ENCODE assay signal across 9 mouse cellular contexts in the genomic region with DNA sequence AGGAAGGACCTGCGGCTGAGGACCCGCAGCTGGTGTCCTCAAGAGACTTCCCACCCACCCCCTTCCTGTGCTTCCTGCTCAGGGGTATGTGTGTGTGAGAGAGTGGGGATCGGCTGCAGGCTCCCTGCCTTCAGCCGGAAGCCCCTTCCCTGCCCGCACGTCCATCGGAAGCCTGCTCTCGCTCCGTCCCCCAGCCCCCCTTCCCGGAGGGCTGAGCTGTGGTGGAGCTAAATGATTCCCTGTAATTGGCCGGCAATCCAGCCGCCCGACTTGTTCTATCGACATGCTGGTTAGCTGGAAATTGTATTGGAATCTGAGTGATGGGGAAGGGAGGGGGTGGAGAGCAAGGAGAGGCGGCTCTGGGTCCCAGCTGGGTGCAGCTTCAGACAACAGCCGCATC. TPM values are rescaled to one million over a fixed set of nuclear protein-coding genes. Genes with fewer than 3 reads are reported as not detected.
A peak's percentile ranks its signal among the peaks of the same experiment; 100 is the strongest.
DNase-seq lines count a peak whose midpoint lies in the region; ATAC-seq and TF ChIP-seq lines count a peak whose summit lies in the region.
"Had no signal": no experiment of that assay in that cellular context is flagged by ENCODE, and none has a peak within 500 bp of the region (broad histone marks: within the 10 kb centered on the region; RNA-seq: fewer than 3 reads in every experiment).

No protein-coding gene starts in this region.

- no peak overlapping the region for H3K9ac ChIP-seq in lung, embryonic 14.5 days
- peak overlapping the region; percentile 40 for H3K9ac ChIP-seq in forebrain, embryonic 11.5 days (ENCODE audit: low read length)
- peak overlapping the region; percentile 50 for H3K9ac ChIP-seq in limb, embryonic 12.5 days (replicated peaks)

- H3K4me1 ChIP-seq in lung, embryonic 14.5 days (ENCODE audit: insufficient read depth), result peaks cover 6% of the 10 kb centered on the region
- peaks cover 21% of the 10 kb centered on the region for H3K4me1 ChIP-seq in forebrain, embryonic 11.5 days (replicated peaks; ENCODE audit: control insufficient read depth, insufficient read depth, low read length)
- peaks cover 20% of the 10 kb centered on the region for H3K4me1 ChIP-seq in limb, embryonic 12.5 days (replicated peaks)

- peaks cover 30% of the 10 kb centered on the region for H3K27me3 ChIP-seq in lung, embryonic 14.5 days (ENCODE audit: insufficient read depth, low read length)
- peaks cover 17% of the 10 kb centered on the region for H3K27me3 ChIP-seq in forebrain, embryonic 11.5 days (ENCODE audit: control insufficient read depth, insufficient read depth, low read length)
- peaks cover 52% of the 10 kb centered on the region for H3K27me3 ChIP-seq in limb, embryonic 12.5 days

- no peak for TF ChIP-seq CTCF in lung, embryonic 14.5 days (IDR thresholded peaks at IDR 0.05; ENCODE audit: low read depth)

- peak overlapping the region; percentile 57 for H3K4me2 ChIP-seq in lung, embryonic 14.5 days
- peak overlapping the region; percentile 35 for H3K4me2 ChIP-seq in forebrain, embryonic 11.5 days (ENCODE audit: low read depth, low read length, severe bottlenecking)
- peak overlapping the region; percentile 53 for H3K4me2 ChIP-seq in limb, embryonic 12.5 days

- 1% methylated on average over 16 of the region's 16 CpGs for WGBS in lung, embryonic 14.5 days
- WGBS in forebrain, embryonic 11.5 days, result under 1% methylated on average over 16 of the region's 16 CpGs
- WGBS in limb, embryonic 12.5 days, result 2% methylated on average over 16 of the region's 16 CpGs

- H3K36me3 ChIP-seq in lung, embryonic 14.5 days (ENCODE audit: insufficient read depth), result peaks cover 31% of the 10 kb centered on the region
- no peaks in the 10 kb centered on the region; the same call in 1 of the 2 replicates for H3K36me3 ChIP-seq in forebrain, embryonic 11.5 days (ENCODE audit: control insufficient read depth, insufficient read depth, low read length)
- peaks cover 33% of the 10 kb centered on the region for H3K36me3 ChIP-seq in limb, embryonic 12.5 days

- ATAC-seq in lung, embryonic 14.5 days (ENCODE audit: insufficient read depth), result peak; percentile 80
- ATAC-seq in forebrain, embryonic 11.5 days (replicated peaks; ENCODE audit: low FRiP score), result 0 out of 2 replicates have a peak, but pooled peaks have one; percentile 16
- no peak for ATAC-seq in limb, embryonic 12.5 days (ENCODE audit: insufficient number of reproducible peaks, insufficient read depth, low FRiP score, low TSS enrichment, low read depth)

- DNase-seq in lung, embryonic 14.5 days, result peak; percentile 84
- DNase-seq in lung, postnatal 36 days, result no peak
- DNase-seq in forebrain, embryonic 11.5 days (ENCODE audit: low spot score), result peak; percentile 78
- peak; percentile 66 for DNase-seq in retina, postnatal 1 day
- DNase-seq in ovary, postnatal 14 days (ENCODE audit: low spot score), result no peak
- no peak for DNase-seq in right cerebral cortex, postnatal 25 days
- no peak for DNase-seq in thymus, postnatal 25 days

- H3K27ac ChIP-seq in lung, embryonic 14.5 days (ENCODE audit: low read depth), result peak overlapping the region; percentile 65; the same call in 1 of the 2 replicates
- no peak overlapping the region for H3K27ac ChIP-seq in forebrain, embryonic 11.5 days (ENCODE audit: low read depth, low read length)
- no peak overlapping the region for H3K27ac ChIP-seq in limb, embryonic 12.5 days

- H3K9me3 ChIP-seq in lung, embryonic 14.5 days (ENCODE audit: low read depth, low read length), result no peaks in the 10 kb centered on the region
- no peaks in the 10 kb centered on the region for H3K9me3 ChIP-seq in forebrain, embryonic 11.5 days (ENCODE audit: control insufficient read depth, low read length)
- H3K9me3 ChIP-seq in limb, embryonic 12.5 days, result no peaks in the 10 kb centered on the region

- peak overlapping the region; percentile 19; the same call in 1 of the 2 replicates for H3K4me3 ChIP-seq in lung, embryonic 14.5 days (ENCODE audit: low read depth, low read length)
- peak overlapping the region; percentile 1; the same call in 1 of the 2 replicates for H3K4me3 ChIP-seq in forebrain, embryonic 11.5 days (ENCODE audit: low read depth, low read length)
- peak overlapping the region; percentile 25 for H3K4me3 ChIP-seq in limb, embryonic 12.5 days (replicated peaks)

RNA-seq across cellular contexts. Expression of gene Nmt1, which starts 36.3 kb away (rescaled TPM):
- polyA plus RNA-seq in lung, embryonic 14.5 days (2014; fragmentation: Nextera tagmentation; extraction: Ambion mirVana), result 64.4 and 72.4 TPM in 2 replicates
- 53.8 and 58.6 TPM in 2 replicates for polyA plus RNA-seq in forebrain, embryonic 11.5 days (2014; fragmentation: Nextera tagmentation; extraction: Ambion mirVana)
- polyA plus RNA-seq in limb, embryonic 12.5 days (2016; fragmentation: Nextera tagmentation; extraction: Ambion mirVana), result 53.6 and 53.7 TPM in 2 replicates

RNA-seq across cellular contexts. Expression of gene Dcakd, which starts 36.5 kb away (rescaled TPM):
- polyA plus RNA-seq in lung, embryonic 14.5 days (2014; fragmentation: Nextera tagmentation; extraction: Ambion mirVana), result 218 and 225 TPM in 2 replicates
- 276 and 295 TPM in 2 replicates for polyA plus RNA-seq in forebrain, embryonic 11.5 days (2014; fragmentation: Nextera tagmentation; extraction: Ambion mirVana)
- polyA plus RNA-seq in limb, embryonic 12.5 days (2016; fragmentation: Nextera tagmentation; extraction: Ambion mirVana), result 167 and 192 TPM in 2 replicates

RNA-seq across cellular contexts. Expression of gene C1ql1, which starts 45.2 kb away (rescaled TPM):
- polyA plus RNA-seq in lung, embryonic 14.5 days (2014; fragmentation: Nextera tagmentation; extraction: Ambion mirVana), result 2.7 and 3.1 TPM in 2 replicates
- 3.9 and 4.5 TPM in 2 replicates for polyA plus RNA-seq in forebrain, embryonic 11.5 days (2014; fragmentation: Nextera tagmentation; extraction: Ambion mirVana)
- 1.3 and 1.6 TPM in 2 replicates for polyA plus RNA-seq in limb, embryonic 12.5 days (2016; fragmentation: Nextera tagmentation; extraction: Ambion mirVana)
- polyA plus RNA-seq: spleen, adult 2 months had no signal

Comparison
In these comparisons a context has a peak if more than half of its experiments do, and no peak if none do; other contexts are left out.
1. DNase-seq: peak in lung, embryonic 14.5 days (single experiment), forebrain, embryonic 11.5 days (single experiment) and retina, postnatal 1 day (single experiment); none in lung, postnatal 36 days (single experiment), ovary, postnatal 14 days (single experiment), right cerebral cortex, postnatal 25 days (single experiment) and thymus, postnatal 25 days (single experiment).
2. Peak in every context shown above with its lines, with median percentiles within 50 percentile points of each other: H3K4me2 ChIP-seq and H3K4me3 ChIP-seq.